Mouse (Mus musculus) thymus, postnatal 14 days (tissue): Measurements from ENCODE around the gene Ddx50.
"Not testable (repeated sequence)": the region's sequence is repeated elsewhere in the genome, so short reads cannot be mapped to it uniquely, and the experiment has no call there.

Source experiments
- DNase-seq: peaks from one replicate; pipeline ENCODE4 v3.0.0; 2021

Ddx50 gene

GRCm38 (mm10) chr10:62601053-62601791 lies 49.8 kb downstream of the Ddx50 start:
- DNase-seq, result no peak

GRCm38 (mm10) chr10:62600056-62600455 lies 51.0 kb downstream of the Ddx50 start:
- no peak for DNase-seq

- DNase-seq, result not testable (repeated sequence)
Observed at GRCm38 (mm10) chr10:62599311-62599710, 51.7 kb downstream of the Ddx50 start.

GRCm38 (mm10) chr10:62592496-62592895 lies 58.5 kb downstream of the Ddx50 start:
- DNase-seq, result no peak

GRCm38 (mm10) chr10:62590200-62590599 lies 60.8 kb downstream of the Ddx50 start:
- peak; percentile 92 for DNase-seq

- no peak for DNase-seq
Observed at GRCm38 (mm10) chr10:62588616-62589015, 62.4 kb downstream of the Ddx50 start.

GRCm38 (mm10) chr10:62583245-62583644 lies 67.8 kb downstream of the Ddx50 start:
- DNase-seq, result no peak

GRCm38 (mm10) chr10:62582701-62583100 lies 68.3 kb downstream of the Ddx50 start:
- DNase-seq, result no peak

- DNase-seq, result no peak
Observed at GRCm38 (mm10) chr10:62582263-62582662, 68.8 kb downstream of the Ddx50 start.

GRCm38 (mm10) chr10:62579129-62579528 lies 71.9 kb downstream of the Ddx50 start:
- DNase-seq, result not testable (repeated sequence)

- DNase-seq, result peak; percentile 95
Observed at GRCm38 (mm10) chr10:62578338-62579100, 72.5 kb downstream of the Ddx50 start, which contains the start of gene Kif1bp. TSS of gene Kif1bp (minus strand) at chr10:62578457.

- no peak for DNase-seq
Observed at GRCm38 (mm10) chr10:62577673-62578337, 73.2 kb downstream of the Ddx50 start.

GRCm38 (mm10) chr10:62575001-62575400 lies 76.0 kb downstream of the Ddx50 start:
- DNase-seq, result no peak

- no peak for DNase-seq
Observed at GRCm38 (mm10) chr10:62570126-62570871, 80.7 kb downstream of the Ddx50 start.

GRCm38 (mm10) chr10:62568861-62569260 lies 82.2 kb downstream of the Ddx50 start:
- no peak for DNase-seq
